16 mouse cellular contexts compared by ENCODE assay signal in genomic region chrX:72489806-72490205, GRCm38 (mm10).
"Had no signal": no experiment of that assay in that cellular context is flagged by ENCODE, and none has a peak within 500 bp of the region (broad histone marks: within the 10 kb centered on the region; RNA-seq: fewer than 3 reads in every experiment).

No protein-coding gene starts in this region.

- DNase-seq: kidney, adult 9 months; kidney, postnatal 25 days; layer of hippocampus, adult 9-11 months; liver, embryonic 13.5 days; lung, adult 2 months; lung, postnatal 14 days; lung, postnatal 4 days; midbrain, embryonic 14.5 days; right cerebral cortex, adult 18-20 months; right cerebral cortex, postnatal 14 days; spleen, adult 18-20 months; thymus, postnatal 25 days had no signal

- H3K36me3 ChIP-seq: liver, embryonic 13.5 days; stomach, embryonic 15.5 days had no signal

- H3K4me1 ChIP-seq: liver, embryonic 13.5 days; stomach, embryonic 15.5 days had no signal

- H3K4me3 ChIP-seq: layer of hippocampus, adult 2 months; liver, embryonic 13.5 days; stomach, embryonic 15.5 days had no signal

- H3K9ac ChIP-seq: liver, embryonic 13.5 days; stomach, embryonic 15.5 days had no signal

- H3K9me3 ChIP-seq: liver, embryonic 13.5 days; stomach, embryonic 15.5 days had no signal

- H3K4me2 ChIP-seq: liver, embryonic 13.5 days; midbrain, embryonic 11.5 days; stomach, embryonic 15.5 days had no signal

- H3K27ac ChIP-seq: kidney, postnatal 0 days; layer of hippocampus, adult 2 months; liver, embryonic 13.5 days; stomach, embryonic 15.5 days had no signal

- H3K27me3 ChIP-seq: liver, embryonic 13.5 days; stomach, embryonic 15.5 days had no signal
